ENCODE assay signal across 7 mouse cellular contexts in genomic region chr5:45534319-45535098, GRCm38 (mm10). TPM values are rescaled to one million over a fixed set of nuclear protein-coding genes. Genes with fewer than 3 reads are reported as not detected.
DNase-seq lines count a peak whose midpoint lies in the region; ATAC-seq and TF ChIP-seq lines count a peak whose summit lies in the region.

No protein-coding gene starts in this region.

- TF ChIP-seq CTCF in Patski (IDR thresholded peaks at IDR 0.05): peak; percentile 85

- POLR2A ChIA-PET in Patski (lab: Charles Lee): interaction anchor here (0.6 to 0.7 kb wide), 2 partner anchors 9 to 1204 kb away, joined by 3 to 6 read pairs; no protein-coding TSS in a partner anchor

- in situ Hi-C loops in Patski (cut with MboI; ENCODE audit: low pct_unique_long_range_greater_than_20kb): loop anchor here (5.0 kb wide), 3 partner anchors 62 to 813 kb away; partner anchors contain the start of gene Ncapg

- CTCF ChIA-PET in Patski (lab: Charles Lee): interaction anchor here (0.7 to 2.2 kb wide), 10 partner anchors 13 to 814 kb away, joined by 3 to 9 read pairs (median 4); partner anchors contain the start of gene Ncapg

- DNase-seq in Patski (ENCODE audit: low read depth, low spot score): no peak
- DNase-seq in cerebellum, adult 18-20 months: peak; percentile 65 to 78
- peak; percentile 69 for DNase-seq in forelimb bud, embryonic 11.5 days (ENCODE audit: low read depth, low spot score)
- peak; percentile 62 for DNase-seq in induced T-regulatory cell, adult 2 months (ENCODE audit: low read depth)
- DNase-seq in left cerebral cortex, adult 18-20 months (ENCODE audit: low spot score in 2 of 2): peak; percentile 67 to 77
- DNase-seq in lung, postnatal 36 days: peak; percentile 82
- peak; percentile 58 to 75 for DNase-seq in right cerebral cortex, postnatal 10 days (ENCODE audit: low spot score in 2 of 2)

- no peaks in the 10 kb centered on the region for H3K27me3 ChIP-seq in Patski

- peak; percentile 77 for ATAC-seq in Patski

RNA-seq across cellular contexts. Expression of gene Med28, which starts 14.5 kb away (rescaled TPM):
- 156 TPM for polyA plus RNA-seq in Patski (2021)
- total RNA-seq in left cerebral cortex, adult 18-20 months (2021): 100 to 1,000 TPM; 106 to 114 TPM

RNA-seq across cellular contexts. Expression of gene Lap3, which starts 41.3 kb away (rescaled TPM):
- polyA plus RNA-seq in Patski (2021): 115 TPM
- 10 to 100 TPM; 49.3 to 60.6 TPM for total RNA-seq in left cerebral cortex, adult 18-20 months (2021)
